Mouse (Mus musculus) liver, adult 2 months (tissue): Measurements from ENCODE around the gene Slc46a2.

Experiments used
- CTCF ChIP-seq: fragments of 200-500 bp; IDR thresholded peaks from 2 replicates; pipeline ENCODE4 v1.5.1; 2011; ENCODE audit warnings: low read depth, low read length, control low read depth
- POLR2A ChIP-seq: fragments of 200-500 bp; IDR thresholded peaks from 2 replicates; pipeline ENCODE4 v1.6.1; 2011; ENCODE audit warnings: low read length, control low read depth; ENCODE audit not compliant: insufficient read depth; ENCODE audit errors: extremely low read depth

DNA sequence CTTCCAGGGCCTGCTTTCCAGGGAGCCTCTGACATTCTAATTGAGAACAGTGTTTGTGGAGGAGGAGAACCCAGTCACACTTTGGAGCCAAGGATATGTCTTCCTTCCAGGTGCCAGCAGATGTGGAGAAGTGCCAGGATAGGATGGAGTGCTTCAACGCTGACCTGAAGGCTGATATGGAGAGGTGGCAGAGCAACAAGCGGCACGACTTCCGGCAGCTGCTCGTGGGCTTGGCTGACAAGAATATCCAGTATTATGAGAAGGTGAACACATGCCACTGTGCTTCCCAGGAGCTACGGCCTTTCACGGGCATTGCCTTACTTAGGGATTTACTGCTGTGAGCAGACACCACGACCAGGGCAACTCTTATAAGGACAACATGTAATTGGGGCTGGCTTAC is 20.4 kb downstream of the Slc46a2 start:
- TF ChIP-seq POLR2A (no peak), CTCF (no peak)
